Mouse (Mus musculus) frontal cortex, adult (tissue): ENCODE data around the gene Cfap73.

Experiments used
- ATAC-seq: cut with Nextera tagmentation; 2 replicates; pipeline ENCODE4 v1.9.2; 2017; ENCODE audit warnings: mild to moderate bottlenecking, moderate library complexity, mixed read lengths; ENCODE audit not compliant: low TSS enrichment

Cfap73 gene

GRCm38 (mm10) chr5:120647814-120648491, 13.9 kb upstream of the Cfap73 start:
- peak; percentile 38; the same call in 1 of the 2 replicates for ATAC-seq

- no peak for ATAC-seq
These were observed 13.3 kb upstream of the Cfap73 start for GRCm38 (mm10) chr5:120647361-120647760.

- no peak for ATAC-seq
These were observed 11.8 kb upstream of the Cfap73 start for GRCm38 (mm10) chr5:120645851-120646250.

GRCm38 (mm10) chr5:120644227-120644626, 10.2 kb upstream of the Cfap73 start:
- no peak for ATAC-seq

GRCm38 (mm10) chr5:120643365-120644085, 9.5 kb upstream of the Cfap73 start:
- no peak for ATAC-seq

GRCm38 (mm10) chr5:120640094-120640493, 6.1 kb upstream of the Cfap73 start:
- ATAC-seq, result no peak

GRCm38 (mm10) chr5:120635633-120636032, 1.6 kb upstream of the Cfap73 start:
- ATAC-seq, result no peak

- no peak for ATAC-seq
These were observed 825 bp upstream of the Cfap73 start for GRCm38 (mm10) chr5:120634860-120635259.

GRCm38 (mm10) chr5:120631892-120632291, 2.1 kb downstream of the Cfap73 start:
- ATAC-seq, result no peak

- ATAC-seq, result no peak
These were observed 2.9 kb downstream of the Cfap73 start for GRCm38 (mm10) chr5:120631128-120631527.

GRCm38 (mm10) chr5:120628624-120629023, 5.4 kb downstream of the Cfap73 start:
- ATAC-seq, result no peak

- ATAC-seq, result no peak
These were observed 6.3 kb downstream of the Cfap73 start for GRCm38 (mm10) chr5:120627515-120628300.

- no peak for ATAC-seq
These were observed 7.6 kb downstream of the Cfap73 start for GRCm38 (mm10) chr5:120626399-120626798.

GRCm38 (mm10) chr5:120624427-120624826, 9.6 kb downstream of the Cfap73 start:
- no peak for ATAC-seq

GRCm38 (mm10) chr5:120622198-120622851, 11.7 kb downstream of the Cfap73 start:
- ATAC-seq, result no peak

GRCm38 (mm10) chr5:120621846-120622197, 12.2 kb downstream of the Cfap73 start:
- peak; percentile 23; the same call in 1 of the 2 replicates for ATAC-seq

GRCm38 (mm10) chr5:120621078-120621765, 12.8 kb downstream of the Cfap73 start:
- peak; percentile 47 for ATAC-seq

GRCm38 (mm10) chr5:120620375-120621077, 13.5 kb downstream of the Cfap73 start:
- ATAC-seq, result peak; percentile 35; the same call in 1 of the 2 replicates

GRCm38 (mm10) chr5:120619201-120619600, 14.8 kb downstream of the Cfap73 start:
- ATAC-seq, result no peak

GRCm38 (mm10) chr5:120618778-120619177, 15.3 kb downstream of the Cfap73 start:
- no peak for ATAC-seq

GRCm38 (mm10) chr5:120615903-120616302, 18.1 kb downstream of the Cfap73 start:
- ATAC-seq, result no peak
